Mouse (Mus musculus): ENCODE measurements around the gene Rock2. TPM values are rescaled to one million over a fixed set of nuclear protein-coding genes. Genes with fewer than 3 reads are reported as not detected.

Rock2 gene
- polyA plus RNA-seq, 1 experiment from 2014 or later, result 23.2 TPM

DNA sequence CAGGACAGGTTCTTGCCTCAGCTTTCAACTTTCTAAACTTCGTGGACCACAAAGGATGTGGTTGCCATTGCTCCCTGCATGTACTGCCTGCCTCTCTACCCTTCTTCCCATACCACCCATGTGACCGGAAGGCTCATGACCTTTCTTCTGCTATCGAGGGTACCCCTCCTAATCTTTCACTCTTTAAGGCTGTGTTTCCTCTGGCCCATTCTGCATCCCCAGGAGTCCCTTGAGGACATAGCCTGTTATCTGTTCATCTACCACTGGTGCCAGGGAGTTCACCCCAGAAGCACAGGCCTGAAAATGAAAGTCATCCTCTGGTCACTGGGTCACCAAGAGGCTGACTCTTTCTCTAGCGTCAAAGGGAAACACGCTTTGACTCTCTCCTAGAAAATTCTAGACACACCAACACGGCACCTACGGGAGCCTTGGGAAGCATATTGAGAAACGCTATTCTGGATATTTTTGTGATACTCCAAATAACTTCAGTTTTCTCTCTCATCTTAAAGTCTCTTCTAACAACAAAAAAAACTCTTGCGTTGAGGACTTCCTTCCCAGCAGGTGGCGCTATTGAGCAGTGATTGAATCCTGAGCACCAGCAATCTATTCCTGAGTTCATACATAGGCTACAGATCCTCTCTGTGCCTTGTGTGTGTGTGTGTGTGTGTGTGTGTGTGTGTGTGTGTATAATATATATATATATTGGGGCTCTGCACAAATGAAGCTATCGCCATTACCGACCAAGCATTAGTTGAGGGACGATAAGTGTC lies 138.2 kb downstream of the Rock2 start:
- TF ChIP-seq CTCF (IDR thresholded peaks at IDR 0.05; ENCODE audit: low read depth), result peak; percentile 88
- H3K27ac ChIP-seq (ENCODE audit: low read depth), result no peak overlapping the region
- H3K4me3 ChIP-seq (ENCODE audit: low read depth, low read length), result no peak overlapping the region
- H3K4me1 ChIP-seq (ENCODE audit: insufficient read depth), result no peaks in the 10 kb centered on the region
- peak; percentile 94 for DNase-seq
- no peaks in the 10 kb centered on the region for H3K27me3 ChIP-seq (ENCODE audit: insufficient read depth, low read length)
- H3K9ac ChIP-seq, result no peak overlapping the region
- H3K9me3 ChIP-seq (ENCODE audit: low read depth, low read length), result no peaks in the 10 kb centered on the region
- 33% methylated on average over 13 of the region's 13 CpGs for WGBS
- no peaks in the 10 kb centered on the region for H3K36me3 ChIP-seq (ENCODE audit: insufficient read depth)
- H3K4me2 ChIP-seq, result no peak overlapping the region
- peak; percentile 71; the same call in 1 of the 2 replicates for ATAC-seq (ENCODE audit: insufficient read depth)

DNA sequence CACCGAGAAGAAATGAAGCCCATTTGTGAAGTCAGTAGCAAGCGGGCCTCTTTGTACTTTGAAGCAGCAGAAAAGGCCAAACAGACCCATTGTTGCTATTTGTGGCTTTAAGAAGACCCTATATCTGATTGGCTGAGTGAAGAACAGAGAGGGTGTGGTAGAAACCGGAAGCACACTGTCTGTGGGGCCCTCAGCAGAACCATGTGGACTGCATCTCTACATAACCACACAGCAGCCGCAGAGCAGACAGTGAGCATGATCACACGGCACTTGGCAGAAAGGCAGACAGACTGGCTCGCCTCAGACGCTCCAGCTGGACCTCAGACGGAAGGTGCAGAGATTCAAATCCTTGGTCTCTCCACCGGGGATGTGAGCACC lies 138.8 kb downstream of the Rock2 start:
- DNase-seq (no peak), ATAC-seq (ENCODE audit: insufficient read depth) (peak; percentile 51; the same call in 1 of the 2 replicates)

DNA sequence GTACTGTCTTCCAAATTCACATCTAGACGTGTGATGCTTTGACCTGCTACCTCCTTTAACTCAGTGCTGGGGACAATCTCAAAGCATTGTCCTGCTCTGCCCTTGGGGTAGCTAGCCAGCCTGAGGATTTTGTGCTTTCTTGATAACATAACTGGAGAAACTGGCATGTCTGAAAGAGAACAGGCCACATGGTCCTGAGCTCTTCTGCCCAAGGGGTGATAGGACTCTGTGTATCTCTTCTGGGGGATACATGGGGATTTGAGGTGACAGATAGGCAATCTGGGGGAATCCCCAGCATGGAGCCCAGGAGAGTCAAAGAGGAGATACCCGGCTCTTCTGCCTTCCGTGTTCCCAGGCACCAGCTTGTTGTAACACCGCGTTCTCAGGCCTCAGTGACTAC lies 140.0 kb downstream of the Rock2 start:
- Histone ChIP-seq H3K4me2 (no peak overlapping the region), H3K9me3 (ENCODE audit: low read depth, low read length) (no peaks in the 10 kb centered on the region), H3K4me1 (ENCODE audit: insufficient read depth) (peaks cover 8% of the 10 kb centered on the region), H3K4me3 (ENCODE audit: low read depth, low read length) (no peak overlapping the region), H3K9ac (no peak overlapping the region), H3K27ac (ENCODE audit: low read depth) (no peak overlapping the region), H3K36me3 (ENCODE audit: insufficient read depth) (no peaks in the 10 kb centered on the region), H3K27me3 (ENCODE audit: insufficient read depth, low read length) (no peaks in the 10 kb centered on the region)
- WGBS, result 83% methylated on average over 5 of the region's 5 CpGs
- ATAC-seq (ENCODE audit: insufficient read depth) (no peak), DNase-seq (no peak)
- no peak for TF ChIP-seq CTCF (IDR thresholded peaks at IDR 0.05; ENCODE audit: low read depth)

More for the DNA sequence above, 138.8 kb downstream of the Rock2 start:
- TF ChIP-seq CTCF (IDR thresholded peaks at IDR 0.05; ENCODE audit: low read depth), result no peak
- no peak overlapping the region for H3K4me2 ChIP-seq
- H3K4me3 ChIP-seq (ENCODE audit: low read depth, low read length), result no peak overlapping the region
- H3K27me3 ChIP-seq (ENCODE audit: insufficient read depth, low read length), result no peaks in the 10 kb centered on the region
- H3K36me3 ChIP-seq (ENCODE audit: insufficient read depth), result no peaks in the 10 kb centered on the region
- H3K27ac ChIP-seq (ENCODE audit: low read depth), result no peak overlapping the region
- peaks cover 3% of the 10 kb centered on the region for H3K4me1 ChIP-seq (ENCODE audit: insufficient read depth)
- H3K9ac ChIP-seq, result no peak overlapping the region
- 57% methylated on average over 9 of the region's 9 CpGs for WGBS
- H3K9me3 ChIP-seq (ENCODE audit: low read depth, low read length), result no peaks in the 10 kb centered on the region

DNA sequence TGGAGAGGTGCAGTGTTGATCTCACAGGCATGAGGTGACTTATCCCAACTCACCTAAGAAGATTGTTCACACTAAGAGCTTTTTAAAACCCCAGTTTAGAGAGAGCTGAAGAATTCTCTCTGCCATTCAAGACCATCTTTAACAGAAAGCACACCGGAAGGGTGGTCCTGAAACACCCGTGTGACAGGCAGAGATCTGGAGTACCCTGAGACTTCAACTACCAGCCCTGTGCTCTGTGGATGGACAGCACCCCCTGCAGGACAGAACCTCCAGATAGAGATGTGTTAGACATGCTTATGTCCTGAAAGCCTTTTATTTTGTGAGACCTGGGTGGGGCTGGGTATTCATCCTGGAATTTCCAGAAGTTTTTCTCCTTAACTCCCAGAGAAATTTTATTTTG lies 140.4 kb downstream of the Rock2 start:
- 57% methylated on average over 2 of the region's 2 CpGs for WGBS
- Histone ChIP-seq H3K9me3 (ENCODE audit: low read depth, low read length) (no peaks in the 10 kb centered on the region), H3K4me3 (ENCODE audit: low read depth, low read length) (no peak overlapping the region), H3K27ac (ENCODE audit: low read depth) (no peak overlapping the region), H3K4me2 (no peak overlapping the region), H3K36me3 (ENCODE audit: insufficient read depth) (no peaks in the 10 kb centered on the region), H3K27me3 (ENCODE audit: insufficient read depth, low read length) (no peaks in the 10 kb centered on the region), H3K4me1 (ENCODE audit: insufficient read depth) (peaks cover 8% of the 10 kb centered on the region), H3K9ac (no peak overlapping the region)
- ATAC-seq (ENCODE audit: insufficient read depth) (no peak), DNase-seq (peak; percentile 50)
- TF ChIP-seq CTCF (IDR thresholded peaks at IDR 0.05; ENCODE audit: low read depth), result peak; percentile 45

DNA sequence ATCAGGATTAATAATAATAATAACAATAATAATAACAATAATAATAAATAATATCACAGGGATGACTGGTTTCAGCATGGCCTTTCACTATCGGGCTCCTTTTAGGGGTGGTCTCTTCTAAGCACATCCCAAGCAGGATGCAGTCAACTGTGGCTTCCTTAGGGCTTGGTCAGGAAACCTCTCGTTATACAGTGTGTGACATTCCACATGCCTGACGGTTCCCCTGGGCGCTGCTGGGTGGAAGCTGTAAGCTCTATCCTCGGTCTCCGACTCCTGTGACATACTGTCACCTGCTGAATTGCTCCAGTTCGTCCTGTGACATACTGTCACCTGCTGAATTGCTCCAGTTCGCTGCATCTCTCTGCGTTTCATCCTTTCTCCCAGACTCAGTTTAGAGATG lies 141.8 kb downstream of the Rock2 start:
- Histone ChIP-seq H3K36me3 (ENCODE audit: insufficient read depth) (no peaks in the 10 kb centered on the region), H3K9ac (no peak overlapping the region), H3K4me3 (ENCODE audit: low read depth, low read length) (no peak overlapping the region), H3K27me3 (ENCODE audit: insufficient read depth, low read length) (no peaks in the 10 kb centered on the region), H3K4me1 (ENCODE audit: insufficient read depth) (peaks cover 8% of the 10 kb centered on the region), H3K4me2 (no peak overlapping the region), H3K27ac (ENCODE audit: low read depth) (no peak overlapping the region), H3K9me3 (ENCODE audit: low read depth, low read length) (no peaks in the 10 kb centered on the region)
- TF ChIP-seq CTCF (IDR thresholded peaks at IDR 0.05; ENCODE audit: low read depth), result no peak
- ATAC-seq (ENCODE audit: insufficient read depth), result no peak
- no peak for DNase-seq
- WGBS, result 54% methylated on average over 9 of the region's 9 CpGs

DNA sequence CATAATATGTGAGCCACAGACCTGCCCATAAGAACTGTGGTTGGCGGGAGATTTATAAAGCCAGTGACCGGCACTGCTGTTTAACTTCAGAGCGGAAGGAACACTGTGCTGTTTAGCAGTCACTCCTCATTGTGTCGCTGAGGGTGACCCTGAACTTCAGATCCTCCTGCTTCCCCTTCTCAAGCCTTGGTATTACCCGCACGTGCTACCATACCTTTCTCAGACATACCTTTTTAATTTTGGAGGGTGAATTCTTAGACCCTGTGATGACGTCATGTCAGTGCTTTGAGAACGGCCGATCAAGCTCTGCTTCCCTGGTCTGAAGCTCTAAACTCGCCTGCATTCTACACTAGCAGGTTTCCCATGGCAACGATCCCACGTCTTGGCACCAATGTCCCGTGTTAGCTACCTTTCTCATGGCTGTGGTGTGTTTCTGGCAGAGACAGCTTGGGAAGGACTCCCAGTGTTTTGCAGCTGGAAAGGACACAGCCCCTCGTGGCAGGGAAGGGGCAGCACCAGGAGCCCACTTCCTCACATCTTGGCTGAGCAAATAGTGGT lies 142.4 kb downstream of the Rock2 start:
- no peaks in the 10 kb centered on the region for H3K36me3 ChIP-seq (ENCODE audit: insufficient read depth)
- no peak overlapping the region for H3K9ac ChIP-seq
- ATAC-seq (ENCODE audit: insufficient read depth) (peak; percentile 25; the same call in 1 of the 2 replicates), DNase-seq (peak; percentile 29)
- TF ChIP-seq CTCF (IDR thresholded peaks at IDR 0.05; ENCODE audit: low read depth), result no peak
- no peak overlapping the region for H3K27ac ChIP-seq (ENCODE audit: low read depth)
- H3K4me2 ChIP-seq, result no peak overlapping the region
- H3K4me1 ChIP-seq (ENCODE audit: insufficient read depth), result peaks cover 8% of the 10 kb centered on the region
- WGBS, result 52% methylated on average over 14 of the region's 14 CpGs
- H3K9me3 ChIP-seq (ENCODE audit: low read depth, low read length), result no peaks in the 10 kb centered on the region
- no peaks in the 10 kb centered on the region for H3K27me3 ChIP-seq (ENCODE audit: insufficient read depth, low read length)
- no peak overlapping the region for H3K4me3 ChIP-seq (ENCODE audit: low read depth, low read length)

Other genes starting within 250 kb of the Rock2 start
- gene Ntsr2, start 241.5 kb upstream of the Rock2 start, polyA plus RNA-seq (2014; fragmentation: Nextera tagmentation; extraction: Ambion mirVana), result not detected in 2 replicates
- gene Greb1, start 94.0 kb upstream of the Rock2 start, polyA plus RNA-seq (2014; fragmentation: Nextera tagmentation; extraction: Ambion mirVana), result 3.1 and 4.4 TPM in 2 replicates
- gene E2f6, start 83.9 kb upstream of the Rock2 start, polyA plus RNA-seq (2014; fragmentation: Nextera tagmentation; extraction: Ambion mirVana), result 49.0 and 49.8 TPM in 2 replicates
- gene Pqlc3, start 105.5 kb downstream of the Rock2 start, polyA plus RNA-seq (2014; fragmentation: Nextera tagmentation; extraction: Ambion mirVana), result 3.7 and 3.8 TPM in 2 replicates
- 0.26 and 0.29 TPM in 2 replicates for gene 2410004P03Rik, start 116.8 kb downstream of the Rock2 start, polyA plus RNA-seq (2014; fragmentation: Nextera tagmentation; extraction: Ambion mirVana)

Data from lung, embryonic 14.5 days (tissue).